Mouse (Mus musculus) stomach, postnatal 0 days (tissue): Measurements from ENCODE around the gene Taf9b. TPM values are rescaled to one million over a fixed set of nuclear protein-coding genes. Genes with fewer than 3 reads are reported as not detected.

Experiments used
- ATAC-seq: fragments of 200-750 bp; cut with Nextera tagmentation; 2 replicates; pipeline ENCODE4 v1.8.0; 2017; ENCODE audit not compliant: low FRiP score, low TSS enrichment
- DNase-seq: peaks from one replicate; pipeline ENCODE4 v3.0.0-alpha.2; 2016; ENCODE audit warnings: low spot score
- H3K27ac ChIP-seq: fragments of 300-500 bp; sonication (generic); replicated peaks from 2 replicates; pipeline ENCODE4 v1.5.1; 2014; ENCODE audit warnings: mild to moderate bottlenecking, control low read depth
- H3K27me3 ChIP-seq: fragments of 300-500 bp; sonication (generic); 2 replicates; pipeline ENCODE4 v1.6.1; 2014; ENCODE audit warnings: low read length; ENCODE audit not compliant: control insufficient read depth, insufficient read depth
- H3K36me3 ChIP-seq: fragments of 300-500 bp; sonication (generic); 2 replicates; pipeline ENCODE4 v1.6.1; 2014; ENCODE audit warnings: low read length, mixed read lengths; ENCODE audit not compliant: control insufficient read depth, insufficient read depth
- H3K4me1 ChIP-seq: fragments of 300-500 bp; sonication (generic); replicated peaks from 2 replicates; pipeline ENCODE4 v1.6.1; 2014; ENCODE audit warnings: antibody characterized with exemption; ENCODE audit not compliant: control insufficient read depth, insufficient read depth
- H3K4me2 ChIP-seq: fragments of 300-500 bp; sonication (generic); replicated peaks from 2 replicates; pipeline ENCODE4 v1.6.1; 2014; ENCODE audit warnings: low read depth, mild to moderate bottlenecking, control low read depth, moderate library complexity
- H3K4me3 ChIP-seq: fragments of 300-500 bp; sonication (generic); 2 replicates; pipeline ENCODE4 v1.5.1; 2014; ENCODE audit warnings: low read depth, low read length, control low read depth
- H3K9ac ChIP-seq: fragments of 300-500 bp; sonication (generic); 2 replicates; pipeline ENCODE4 v1.6.1; 2014; ENCODE audit warnings: mild to moderate bottlenecking, low read length, control low read depth, mixed read lengths
- H3K9me3 ChIP-seq: fragments of 300-500 bp; sonication (generic); 2 replicates; pipeline ENCODE4 v1.6.1; 2016; ENCODE audit warnings: low read length; ENCODE audit not compliant: control insufficient read depth
- CTCF ChIP-seq: IDR thresholded peaks from 2 replicates; pipeline ENCODE4 v1.5.1; 2016; ENCODE audit warnings: antibody characterized with exemption, low read depth, mild to moderate bottlenecking, moderate library complexity
- EP300 ChIP-seq: optimal IDR thresholded peaks from 2 replicates; pipeline ENCODE3; 2016; ENCODE audit warnings: antibody characterized with exemption
- WGBS: fragments of 180-500 bp; shearing (Covaris S2); extraction: QIAGEN DNeasy Blood & Tissue Kit; methylation state at CpG from one replicate; pipeline ENCODE4 v1.1.7; 2014; 5-methylcytosine and 5-hydroxymethylcytosine counted together
- polyA plus RNA-seq: library from polyadenylated mRNA; unstranded; fragments of >200 nt; fragmentation: Nextera tagmentation; extraction: Ambion mirVana; gene quantifications from 2 replicates; pipeline ENCODE4 v1.2.1, GENCODE M21; 2015

Taf9b gene
- polyA plus RNA-seq, 1 experiment from 2014 or later: 10.2 TPM

DNA sequence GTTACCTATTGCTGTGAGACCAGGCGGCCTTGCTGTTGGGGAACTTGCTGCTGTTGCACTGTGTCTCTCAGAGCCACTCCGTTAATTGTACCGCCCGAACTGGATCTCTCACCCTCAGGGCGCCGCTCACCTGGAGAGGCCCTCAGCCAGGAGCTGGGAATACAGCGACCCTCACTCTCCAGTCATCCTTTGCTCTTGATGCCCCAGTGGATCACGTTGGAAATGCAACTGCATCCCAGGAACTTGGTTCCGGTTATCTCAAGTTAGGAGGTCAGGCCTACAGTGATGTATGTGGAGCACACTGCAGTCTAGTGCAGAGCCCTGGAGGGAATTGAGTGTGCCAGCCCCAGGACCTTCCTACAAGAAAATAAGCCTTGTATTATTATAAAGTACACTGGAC is 44.6 kb downstream of the Taf9b start:
- 59% methylated on average over 9 of the region's 9 CpGs for WGBS
- Histone ChIP-seq H3K27me3 (no peaks in the 10 kb centered on the region), H3K4me3 (no peak overlapping the region), H3K9me3 (no peaks in the 10 kb centered on the region), H3K4me2 (no peak overlapping the region), H3K4me1 (no peaks in the 10 kb centered on the region), H3K9ac (no peak overlapping the region), H3K27ac (no peak overlapping the region), H3K36me3 (no peaks in the 10 kb centered on the region)
- DNase-seq (no peak), ATAC-seq (no peak)
- no peak for TF ChIP-seq EP300
- no peak for TF ChIP-seq CTCF

- WGBS: 45% methylated on average over 5 of the region's 6 CpGs
- Histone ChIP-seq H3K4me1 (no peaks in the 10 kb centered on the region), H3K27ac (no peak overlapping the region), H3K4me3 (peak overlapping the region; percentile 18), H3K9me3 (no peaks in the 10 kb centered on the region), H3K36me3 (no peaks in the 10 kb centered on the region), H3K9ac (no peak overlapping the region), H3K27me3 (no peaks in the 10 kb centered on the region), H3K4me2 (peak overlapping the region; percentile 44; the same call in 1 of the 2 replicates)
- ATAC-seq: peak; percentile 56; the same call in 1 of the 2 replicates
- no peak for DNase-seq
- TF ChIP-seq EP300: no peak
- TF ChIP-seq CTCF: no peak
These were observed 49.2 kb downstream of the Taf9b start for GRCm38 (mm10) chrX:106171853-106172154.

DNA sequence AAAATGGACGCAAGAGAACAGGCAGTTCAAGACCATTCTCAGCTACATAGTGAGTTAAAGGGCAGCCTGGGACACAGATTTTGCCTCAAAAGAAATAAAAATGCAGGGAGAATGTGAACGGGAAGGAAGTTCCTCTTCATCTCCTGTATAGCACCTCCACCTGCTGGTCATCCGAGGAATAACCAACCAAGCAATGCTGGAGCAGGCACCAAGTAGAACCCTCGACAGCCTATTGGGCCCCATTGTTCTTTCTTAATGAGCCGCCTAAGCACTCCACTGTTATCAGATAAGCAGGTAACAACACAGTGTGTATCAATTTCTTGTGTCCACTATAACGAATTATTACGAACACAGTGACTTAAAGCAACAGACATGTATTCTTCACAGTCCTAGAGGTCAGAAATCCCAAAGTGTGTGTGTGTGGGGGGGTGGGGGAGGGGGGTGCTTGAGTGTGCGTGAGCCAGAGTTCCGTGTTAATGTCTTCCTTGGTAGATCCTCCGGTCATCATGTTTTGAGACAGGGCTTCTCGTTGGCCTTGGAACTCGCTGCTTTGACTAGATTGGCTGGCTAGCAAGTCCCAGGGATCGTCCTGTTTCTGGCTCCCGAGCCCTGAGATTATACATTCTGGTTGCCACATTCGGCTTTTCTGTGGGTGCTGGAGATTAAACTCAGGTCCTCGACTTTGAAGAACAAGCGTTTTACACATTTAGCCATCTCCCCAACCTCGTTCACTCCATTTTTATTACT is 49.7 kb downstream of the Taf9b start:
- Histone ChIP-seq H3K9me3 (no peaks in the 10 kb centered on the region), H3K27me3 (no peaks in the 10 kb centered on the region), H3K4me3 (peak overlapping the region; percentile 18), H3K4me1 (no peaks in the 10 kb centered on the region), H3K36me3 (no peaks in the 10 kb centered on the region), H3K4me2 (peak overlapping the region; percentile 44), H3K9ac (no peak overlapping the region), H3K27ac (no peak overlapping the region)
- peak; percentile 84 for TF ChIP-seq CTCF
- TF ChIP-seq EP300: no peak
- DNase-seq (peak; percentile 69), ATAC-seq (peak; percentile 71)
- WGBS: 26% methylated on average over 18 of the region's 18 CpGs

DNA sequence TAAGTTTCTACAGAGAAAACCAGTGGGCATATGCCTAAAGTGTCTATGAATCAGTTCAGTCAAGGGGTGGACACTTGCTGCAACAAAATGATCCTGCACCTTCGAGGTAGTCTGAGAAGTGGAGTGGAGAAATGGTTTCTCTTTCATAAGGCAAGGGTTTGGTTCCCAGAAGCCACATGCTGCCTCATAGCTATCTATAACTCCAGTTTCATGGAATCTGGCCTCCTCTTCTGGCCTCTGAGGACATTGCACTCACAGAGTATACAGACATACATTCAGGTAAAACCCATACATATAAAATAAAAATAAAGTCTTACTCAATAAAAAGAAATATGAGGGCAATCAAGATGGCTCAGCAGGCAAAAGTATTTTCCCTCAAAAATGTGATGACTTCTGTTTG is 55.9 kb downstream of the Taf9b start:
- H3K4me1 ChIP-seq: no peaks in the 10 kb centered on the region
- H3K9ac ChIP-seq: no peak overlapping the region
- H3K27ac ChIP-seq: no peak overlapping the region
- H3K4me2 ChIP-seq: no peak overlapping the region
- WGBS: 90% methylated on average over 1 of the region's 1 CpGs
- no peaks in the 10 kb centered on the region for H3K27me3 ChIP-seq
- ATAC-seq (no peak), DNase-seq (no peak)
- H3K4me3 ChIP-seq: no peak overlapping the region
- H3K36me3 ChIP-seq: no peaks in the 10 kb centered on the region
- TF ChIP-seq CTCF (peak; percentile 62), EP300 (no peak)
- no peaks in the 10 kb centered on the region for H3K9me3 ChIP-seq

DNA sequence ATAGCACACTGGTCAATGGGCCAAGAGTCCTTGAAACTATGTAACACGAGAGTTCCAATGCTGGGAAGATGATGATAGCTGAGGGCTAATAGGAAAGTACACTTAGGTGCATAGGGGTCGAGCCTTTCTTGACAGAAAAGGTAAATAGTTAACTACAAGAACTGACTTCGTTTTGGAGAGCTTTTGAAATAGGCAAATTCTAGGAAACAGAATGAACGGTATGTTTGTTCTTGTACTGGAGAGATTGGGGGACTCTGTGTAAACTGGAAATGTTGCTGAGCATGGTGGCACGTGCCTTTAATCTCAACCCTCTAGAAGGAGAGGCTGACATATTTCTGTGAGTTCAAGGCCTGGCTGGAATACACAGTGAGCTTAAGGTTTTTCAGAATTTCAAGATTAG is 56.4 kb downstream of the Taf9b start:
- ATAC-seq: no peak
- H3K27me3 ChIP-seq: no peaks in the 10 kb centered on the region

GRCm38 (mm10) chrX:106163995-106164394 is 57.0 kb downstream of the Taf9b start:
- Histone ChIP-seq H3K4me2 (no peak overlapping the region), H3K27ac (no peak overlapping the region), H3K4me3 (no peak overlapping the region), H3K9ac (no peak overlapping the region), H3K27me3 (no peaks in the 10 kb centered on the region), H3K4me1 (no peaks in the 10 kb centered on the region), H3K9me3 (no peaks in the 10 kb centered on the region), H3K36me3 (no peaks in the 10 kb centered on the region)
- TF ChIP-seq EP300 (no peak), CTCF (no peak)
- WGBS: 44% methylated on average over 5 of the region's 5 CpGs
- ATAC-seq (no peak), DNase-seq (no peak)

More for the DNA sequence above, 56.4 kb downstream of the Taf9b start:
- no peaks in the 10 kb centered on the region for H3K9me3 ChIP-seq
- TF ChIP-seq CTCF (no peak), EP300 (no peak)
- no peaks in the 10 kb centered on the region for H3K36me3 ChIP-seq
- H3K4me3 ChIP-seq: no peak overlapping the region
- no peak overlapping the region for H3K4me2 ChIP-seq
- no peak for DNase-seq
- WGBS: 50% methylated on average over 5 of the region's 5 CpGs
- no peak overlapping the region for H3K27ac ChIP-seq
- H3K4me1 ChIP-seq: no peaks in the 10 kb centered on the region
- H3K9ac ChIP-seq: no peak overlapping the region

Other genes with a start within 250 kb of the Taf9b start
- gene Magt1, start 209.3 kb downstream of the Taf9b start, polyA plus RNA-seq: 43.7 and 45.3 TPM in 2 replicates
- gene Cox7b, start 205.5 kb downstream of the Taf9b start, polyA plus RNA-seq: 559 and 583 TPM in 2 replicates
- 11.4 and 11.6 TPM in 2 replicates for gene Atp7a, start 193.9 kb downstream of the Taf9b start, polyA plus RNA-seq
- 0.54 and 0.78 TPM in 2 replicates for gene Tlr13, start 78.0 kb downstream of the Taf9b start, polyA plus RNA-seq
- gene Pgk1, start 34.1 kb downstream of the Taf9b start, polyA plus RNA-seq: 143 and 166 TPM in 2 replicates
- gene Fnd3c2, start 34.2 kb upstream of the Taf9b start, polyA plus RNA-seq: not detected in 2 replicates